Mouse (Mus musculus) limb, embryonic 13.5 days (tissue): Measurements from ENCODE around the gene Wdr18. TPM values are rescaled to one million over a fixed set of nuclear protein-coding genes. Genes with fewer than 3 reads are reported as not detected.
A peak's percentile ranks its signal among the peaks of the same experiment; 100 is the strongest.

Source experiments
- ATAC-seq: fragments of 200-750 bp; cut with Nextera tagmentation; 2 replicates; pipeline ENCODE4 v1.8.0; 2017; ENCODE audit warnings: low read depth, moderate number of reproducible peaks, moderate TSS enrichment; ENCODE audit not compliant: low FRiP score
- H3K27ac ChIP-seq: fragments of 300-500 bp; sonication (generic); 2 replicates; pipeline ENCODE4 v1.5.1; 2015; ENCODE audit warnings: inconsistent platforms, mild to moderate bottlenecking, moderate library complexity
- H3K27me3 ChIP-seq: fragments of 300-500 bp; sonication (generic); 2 replicates; pipeline ENCODE4 v1.6.1; 2015; ENCODE audit warnings: mild to moderate bottlenecking, inconsistent platforms
- H3K36me3 ChIP-seq: fragments of 300-500 bp; sonication (generic); 2 replicates; pipeline ENCODE4 v1.6.1; 2015; ENCODE audit warnings: inconsistent platforms, mild to moderate bottlenecking, moderate library complexity
- H3K4me1 ChIP-seq: fragments of 300-500 bp; sonication (generic); 2 replicates; pipeline ENCODE4 v1.6.1; 2015; ENCODE audit warnings: inconsistent platforms
- H3K4me2 ChIP-seq: fragments of 300-500 bp; sonication (generic); replicated peaks from 2 replicates; pipeline ENCODE4 v1.6.1; 2015; ENCODE audit warnings: inconsistent platforms, mild to moderate bottlenecking, moderate library complexity
- H3K4me3 ChIP-seq: fragments of 300-500 bp; sonication (generic); 2 replicates; pipeline ENCODE4 v1.5.1; 2015; ENCODE audit warnings: moderate library complexity, mild to moderate bottlenecking, inconsistent platforms
- H3K9ac ChIP-seq: fragments of 300-500 bp; sonication (generic); 2 replicates; pipeline ENCODE4 v1.6.1; 2015; ENCODE audit warnings: mild to moderate bottlenecking, inconsistent platforms
- H3K9me3 ChIP-seq: fragments of 300-500 bp; sonication (generic); 2 replicates; pipeline ENCODE4 v1.6.1; 2016; ENCODE audit warnings: inconsistent platforms
- WGBS: fragments of 180-500 bp; shearing (Covaris S2); methylation state at CpG from one replicate; pipeline ENCODE4 v1.1.7; 2015; 5-methylcytosine and 5-hydroxymethylcytosine counted together
- polyA plus RNA-seq: library from polyadenylated mRNA; unstranded; fragments of >200 nt; fragmentation: Nextera tagmentation; extraction: Ambion mirVana; gene quantifications from 2 replicates; pipeline ENCODE4 v1.2.1, GENCODE M21; 2015

Wdr18 gene
- polyA plus RNA-seq, 1 experiment from 2014 or later: 106 TPM

GRCm38 (mm10) chr10:79995636-79996035, 35.7 kb downstream of the Wdr18 start:
- 93% methylated on average over 1 of the region's 1 CpGs for WGBS
- ATAC-seq: no peak
- H3K4me3 ChIP-seq: no peak overlapping the region
- H3K4me1 ChIP-seq: peaks cover 15% of the 10 kb centered on the region
- H3K27me3 ChIP-seq: peaks cover 26% of the 10 kb centered on the region
- no peak overlapping the region; the same call in 1 of the 2 replicates for H3K4me2 ChIP-seq
- peaks cover 53% of the 10 kb centered on the region for H3K36me3 ChIP-seq
- H3K9ac ChIP-seq: no peak overlapping the region
- H3K9me3 ChIP-seq: peaks cover 10% of the 10 kb centered on the region
- H3K27ac ChIP-seq: no peak overlapping the region

- peak; percentile 79 for ATAC-seq
- Histone ChIP-seq H3K4me3 (peak within 1 kb of the TSS; percentile 51), H3K9me3 (peaks cover 3% of the 10 kb centered on the region), H3K36me3 (peaks cover 45% of the 10 kb centered on the region), H3K9ac (peak within 1 kb of the TSS; percentile 58), H3K27ac (peak within 1 kb of the TSS; percentile 6; the same call in 1 of the 2 replicates), H3K4me1 (peaks cover 15% of the 10 kb centered on the region), H3K27me3 (peaks cover 33% of the 10 kb centered on the region), H3K4me2 (peak within 1 kb of the TSS; percentile 79)
- under 1% methylated on average over 34 of the region's 34 CpGs for WGBS
Measured at GRCm38 (mm10) chr10:79996272-79997033, 36.5 kb downstream of the Wdr18 start, which contains the start of gene Abca7. TSS of gene Abca7 (plus strand) at chr10:79996494.

- peaks cover 15% of the 10 kb centered on the region for H3K4me1 ChIP-seq
- peak overlapping the region; percentile 51 for H3K4me3 ChIP-seq
- H3K9me3 ChIP-seq: no peaks in the 10 kb centered on the region
- peak overlapping the region; percentile 58 for H3K9ac ChIP-seq
- H3K27ac ChIP-seq: 0 out of 2 replicates have a peak overlapping the region, but pooled peaks have one; percentile 2
- peaks cover 38% of the 10 kb centered on the region for H3K36me3 ChIP-seq
- peak; percentile 74 for ATAC-seq
- peaks cover 40% of the 10 kb centered on the region for H3K27me3 ChIP-seq
- peak overlapping the region; percentile 79 for H3K4me2 ChIP-seq
- WGBS: under 1% methylated on average over 35 of the region's 35 CpGs
Measured at GRCm38 (mm10) chr10:79997034-79997760, 37.2 kb downstream of the Wdr18 start.

GRCm38 (mm10) chr10:79997819-79998218, 37.9 kb downstream of the Wdr18 start:
- ATAC-seq: no peak; the same call in 1 of the 2 replicates
- no peaks in the 10 kb centered on the region for H3K9me3 ChIP-seq
- peak overlapping the region; percentile 48 for H3K9ac ChIP-seq
- 9% methylated on average over 15 of the region's 15 CpGs for WGBS
- H3K4me2 ChIP-seq: peak overlapping the region; percentile 79
- H3K4me3 ChIP-seq: peak overlapping the region; percentile 51
- no peak overlapping the region for H3K27ac ChIP-seq
- H3K4me1 ChIP-seq: peaks cover 19% of the 10 kb centered on the region
- H3K27me3 ChIP-seq: peaks cover 46% of the 10 kb centered on the region
- H3K36me3 ChIP-seq: peaks cover 31% of the 10 kb centered on the region

GRCm38 (mm10) chr10:80001945-80002344, 42.0 kb downstream of the Wdr18 start:
- no peak for ATAC-seq
- Histone ChIP-seq H3K36me3 (no peaks in the 10 kb centered on the region), H3K27me3 (peaks cover 64% of the 10 kb centered on the region), H3K9ac (no peak overlapping the region), H3K4me1 (peaks cover 23% of the 10 kb centered on the region), H3K4me3 (no peak overlapping the region), H3K4me2 (no peak overlapping the region), H3K27ac (no peak overlapping the region), H3K9me3 (no peaks in the 10 kb centered on the region)
- 65% methylated on average over 9 of the region's 9 CpGs for WGBS

GRCm38 (mm10) chr10:80002829-80003228, 42.9 kb downstream of the Wdr18 start:
- Histone ChIP-seq H3K27me3 (peaks cover 60% of the 10 kb centered on the region), H3K27ac (no peak overlapping the region), H3K9ac (no peak overlapping the region), H3K9me3 (no peaks in the 10 kb centered on the region), H3K4me1 (peaks cover 15% of the 10 kb centered on the region), H3K4me3 (no peak overlapping the region), H3K36me3 (no peaks in the 10 kb centered on the region), H3K4me2 (no peak overlapping the region)
- 24% methylated on average over 21 of the region's 21 CpGs for WGBS
- ATAC-seq: no peak

GRCm38 (mm10) chr10:80003374-80004232, 43.7 kb downstream of the Wdr18 start:
- 60% methylated on average over 9 of the region's 9 CpGs for WGBS
- no peak overlapping the region for H3K27ac ChIP-seq
- ATAC-seq: no peak
- no peak overlapping the region for H3K9ac ChIP-seq
- no peaks in the 10 kb centered on the region for H3K9me3 ChIP-seq
- no peak overlapping the region for H3K4me2 ChIP-seq
- peaks cover 10% of the 10 kb centered on the region for H3K4me1 ChIP-seq
- H3K4me3 ChIP-seq: no peak overlapping the region
- no peaks in the 10 kb centered on the region for H3K36me3 ChIP-seq
- peaks cover 53% of the 10 kb centered on the region for H3K27me3 ChIP-seq

- no peaks in the 10 kb centered on the region for H3K36me3 ChIP-seq
- no peaks in the 10 kb centered on the region for H3K9me3 ChIP-seq
- H3K4me1 ChIP-seq: peaks cover 10% of the 10 kb centered on the region
- no peak overlapping the region for H3K27ac ChIP-seq
- H3K4me3 ChIP-seq: no peak overlapping the region
- H3K4me2 ChIP-seq: no peak overlapping the region
- no peak overlapping the region for H3K9ac ChIP-seq
- 89% methylated on average over 8 of the region's 8 CpGs for WGBS
- H3K27me3 ChIP-seq: peaks cover 47% of the 10 kb centered on the region
- ATAC-seq: no peak
Measured at GRCm38 (mm10) chr10:80004233-80004705, 44.3 kb downstream of the Wdr18 start.

- H3K4me3 ChIP-seq: no peak overlapping the region
- H3K4me1 ChIP-seq: 0 out of 2 replicates have a peak, but pooled peaks cover 11% of the 10 kb centered on the region
- H3K27ac ChIP-seq: no peak overlapping the region
- H3K9ac ChIP-seq: no peak overlapping the region
- peaks cover 16% of the 10 kb centered on the region for H3K9me3 ChIP-seq
- H3K4me2 ChIP-seq: no peak overlapping the region
- H3K27me3 ChIP-seq: peaks cover 52% of the 10 kb centered on the region
- ATAC-seq: no peak
- peaks cover 12% of the 10 kb centered on the region for H3K36me3 ChIP-seq
- 83% methylated on average over 6 of the region's 6 CpGs for WGBS
Measured at GRCm38 (mm10) chr10:80011740-80012139, 51.8 kb downstream of the Wdr18 start.

GRCm38 (mm10) chr10:80013609-80014008, 53.7 kb downstream of the Wdr18 start:
- Histone ChIP-seq H3K27ac (no peak overlapping the region), H3K27me3 (peaks cover 63% of the 10 kb centered on the region), H3K36me3 (peaks cover 12% of the 10 kb centered on the region), H3K4me1 (peaks cover 12% of the 10 kb centered on the region; the same call in 1 of the 2 replicates), H3K9me3 (peaks cover 16% of the 10 kb centered on the region), H3K4me2 (no peak overlapping the region), H3K4me3 (no peak overlapping the region), H3K9ac (no peak overlapping the region)
- 22% methylated on average over 25 of the region's 25 CpGs for WGBS
- ATAC-seq: no peak

GRCm38 (mm10) chr10:80014484-80015290, 54.7 kb downstream of the Wdr18 start:
- H3K4me2 ChIP-seq: 0 out of 2 replicates have a peak overlapping the region, but pooled peaks have one; percentile 1
- WGBS: 16% methylated on average over 28 of the region's 28 CpGs
- no peak overlapping the region for H3K9ac ChIP-seq
- H3K9me3 ChIP-seq: peaks cover 15% of the 10 kb centered on the region
- no peak overlapping the region for H3K4me3 ChIP-seq
- no peak for ATAC-seq
- H3K36me3 ChIP-seq: peaks cover 12% of the 10 kb centered on the region
- no peak overlapping the region for H3K27ac ChIP-seq
- peaks cover 23% of the 10 kb centered on the region for H3K4me1 ChIP-seq
- peaks cover 68% of the 10 kb centered on the region for H3K27me3 ChIP-seq
